Mouse (Mus musculus): Measurements from ENCODE around the gene Olfr1424. TPM values are rescaled to one million over a fixed set of nuclear protein-coding genes. Genes with fewer than 3 reads are reported as not detected.

Olfr1424 gene
- polyA plus RNA-seq (2015; fragmentation: Nextera tagmentation; extraction: Ambion mirVana), result not detected in 2 replicates

GRCm38 (mm10) chr19:12062582-12062981 lies at the start of gene Olfr1424:
Olfr1424 (minus strand) TSS chr19:12062682.

GRCm38 (mm10) chr19:12103234-12103633 lies 40.8 kb upstream of the Olfr1424 start, which contains the start of gene Olfr1427:
Olfr1427 (minus strand) TSS chr19:12103334.

GRCm38 (mm10) chr19:12091913-12092312 lies 29.4 kb upstream of the Olfr1424 start, which contains the start of gene Olfr1426:
Olfr1426 (minus strand) TSS chr19:12092013.

GRCm38 (mm10) chr19:12077631-12078030 lies 15.1 kb upstream of the Olfr1424 start, which contains the start of gene Olfr1425:
Olfr1425 (minus strand) TSS chr19:12077731.

GRCm38 (mm10) chr19:12041217-12041616 lies 21.3 kb downstream of the Olfr1424 start, which contains the start of gene Olfr1423:
Olfr1423 (minus strand) TSS chr19:12041317.

Other genes with a start within 250 kb of the Olfr1424 start
- gene Stx3, start 243.3 kb downstream of the Olfr1424 start, polyA plus RNA-seq (2015; fragmentation: Nextera tagmentation; extraction: Ambion mirVana), result 3.1 and 3.5 TPM in 2 replicates
- gene Olfr1417, start 223.5 kb downstream of the Olfr1424 start, polyA plus RNA-seq (2015; fragmentation: Nextera tagmentation; extraction: Ambion mirVana), result not detected in 2 replicates
- not detected in 2 replicates for gene Olfr1418, start 201.6 kb downstream of the Olfr1424 start, polyA plus RNA-seq (2015; fragmentation: Nextera tagmentation; extraction: Ambion mirVana)
- not detected in 2 replicates for gene Olfr1419, start 187.6 kb downstream of the Olfr1424 start, polyA plus RNA-seq (2015; fragmentation: Nextera tagmentation; extraction: Ambion mirVana)
- gene Olfr1420, start 176.1 kb downstream of the Olfr1424 start, polyA plus RNA-seq (2015; fragmentation: Nextera tagmentation; extraction: Ambion mirVana), result 0.08 TPM in 1 of 2 replicates, not detected in the other
- 10.0 and 11.3 TPM in 2 replicates for gene Patl1, start 150.3 kb downstream of the Olfr1424 start, polyA plus RNA-seq (2015; fragmentation: Nextera tagmentation; extraction: Ambion mirVana)
- 5.6 and 6.3 TPM in 2 replicates for gene Osbp, start 96.7 kb downstream of the Olfr1424 start, polyA plus RNA-seq (2015; fragmentation: Nextera tagmentation; extraction: Ambion mirVana)
- gene Olfr1423, start 21.4 kb downstream of the Olfr1424 start, polyA plus RNA-seq (2015; fragmentation: Nextera tagmentation; extraction: Ambion mirVana), result not detected in 2 replicates
- not detected in 2 replicates for gene Olfr1425, start 15.0 kb upstream of the Olfr1424 start, polyA plus RNA-seq (2015; fragmentation: Nextera tagmentation; extraction: Ambion mirVana)
- not detected in 2 replicates for gene Olfr1426, start 29.3 kb upstream of the Olfr1424 start, polyA plus RNA-seq (2015; fragmentation: Nextera tagmentation; extraction: Ambion mirVana)
- not detected in 2 replicates for gene Olfr1427, start 40.7 kb upstream of the Olfr1424 start, polyA plus RNA-seq (2015; fragmentation: Nextera tagmentation; extraction: Ambion mirVana)
- gene Olfr1428, start 53.2 kb upstream of the Olfr1424 start, polyA plus RNA-seq (2015; fragmentation: Nextera tagmentation; extraction: Ambion mirVana), result not detected in 2 replicates
- not detected in 2 replicates for gene Olfr76, start 60.5 kb upstream of the Olfr1424 start, polyA plus RNA-seq (2015; fragmentation: Nextera tagmentation; extraction: Ambion mirVana)
- gene Olfr1555-ps1, start 107.4 kb upstream of the Olfr1424 start, polyA plus RNA-seq (2015; fragmentation: Nextera tagmentation; extraction: Ambion mirVana), result not detected in 2 replicates
- gene Olfr1431, start 138.0 kb upstream of the Olfr1424 start, polyA plus RNA-seq (2015; fragmentation: Nextera tagmentation; extraction: Ambion mirVana), result not detected in 2 replicates
- gene Olfr1432, start 169.9 kb upstream of the Olfr1424 start, polyA plus RNA-seq (2015; fragmentation: Nextera tagmentation; extraction: Ambion mirVana), result not detected in 2 replicates
- not detected in 2 replicates for gene Olfr262, start 179.0 kb upstream of the Olfr1424 start, polyA plus RNA-seq (2015; fragmentation: Nextera tagmentation; extraction: Ambion mirVana)
- not detected in 2 replicates for gene Olfr235, start 198.3 kb upstream of the Olfr1424 start, polyA plus RNA-seq (2015; fragmentation: Nextera tagmentation; extraction: Ambion mirVana)
- not detected in 2 replicates for gene Olfr1434, start 217.2 kb upstream of the Olfr1424 start, polyA plus RNA-seq (2015; fragmentation: Nextera tagmentation; extraction: Ambion mirVana)
- gene Olfr1436, start 236.4 kb upstream of the Olfr1424 start, polyA plus RNA-seq (2015; fragmentation: Nextera tagmentation; extraction: Ambion mirVana), result not detected in 2 replicates

All from skeletal muscle tissue, postnatal 0 days (tissue).